In genomic region chr7:129591371-129592131, GRCm38 (mm10) we compare ENCODE assay signal across 8 mouse cellular contexts. TPM values are rescaled to one million over a fixed set of nuclear protein-coding genes. Genes with fewer than 3 reads are reported as not detected.
DNase-seq lines count a peak whose midpoint lies in the region; ATAC-seq lines count a peak whose summit lies in the region.

TSS of gene Wdr11 (plus strand) at chr7:129591863.

- peak within 1 kb of the TSS; percentile 51 for H3K4me2 ChIP-seq in hindbrain, embryonic 11.5 days (replicated peaks; ENCODE audit: low read depth, low read length)

- ATAC-seq in hindbrain, embryonic 11.5 days (ENCODE audit: low FRiP score): peak; percentile 84

- peak within 1 kb of the TSS; percentile 82 for H3K9ac ChIP-seq in hindbrain, embryonic 11.5 days (ENCODE audit: low read depth, low read length)

- H3K27ac ChIP-seq in hindbrain, embryonic 11.5 days (ENCODE audit: low read depth, low read length): peak within 1 kb of the TSS; percentile 82

- no peaks in the 10 kb centered on the region for H3K4me1 ChIP-seq in hindbrain, embryonic 11.5 days (replicated peaks; ENCODE audit: control insufficient read depth, insufficient read depth, low read length)

- no peaks in the 10 kb centered on the region for H3K27me3 ChIP-seq in hindbrain, embryonic 11.5 days (ENCODE audit: control insufficient read depth, insufficient read depth, low read length)

- H3K9me3 ChIP-seq in hindbrain, embryonic 11.5 days (ENCODE audit: control insufficient read depth, low read length): no peaks in the 10 kb centered on the region

- no peaks in the 10 kb centered on the region for H3K36me3 ChIP-seq in hindbrain, embryonic 11.5 days (ENCODE audit: control insufficient read depth, insufficient read depth, low read length)

- H3K4me3 ChIP-seq in hindbrain, embryonic 11.5 days (ENCODE audit: low read depth, low read length): peak within 1 kb of the TSS; percentile 66

- WGBS in hindbrain, embryonic 11.5 days: 4% methylated on average over 37 of the region's 37 CpGs

- DNase-seq in Muller cell, postnatal 12 days (ENCODE audit: inconsistent ontology term): peak; percentile 82
- peak; percentile 85 for DNase-seq in cerebellum, adult 9-11 months
- peak; percentile 35 to 88 for DNase-seq in frontal cortex, adult 2 months (ENCODE audit: extremely low spot score in 1 of 2, low spot score in 1 of 2)
- peak; percentile 83 for DNase-seq in hindbrain, embryonic 11.5 days (ENCODE audit: low spot score)
- DNase-seq in layer of hippocampus, postnatal 10 days (ENCODE audit: low spot score in 2 of 2): peak; percentile 82 to 86
- peak; percentile 88 for DNase-seq in lung, postnatal 10 days
- peak; percentile 80 for DNase-seq in ovary, postnatal 36 days (ENCODE audit: low spot score)
- peak; percentile 78 for DNase-seq in thymus, postnatal 25 days

RNA-seq across cellular contexts. Expression of gene Wdr11, which starts in this region (rescaled TPM):
- 35.8 and 37.3 TPM in 2 replicates for polyA plus RNA-seq in frontal cortex, adult 2 months (2012; rRNA removed)
- 34.0 and 35.6 TPM in 2 replicates for polyA plus RNA-seq in hindbrain, embryonic 11.5 days (2014; fragmentation: Nextera tagmentation; extraction: Ambion mirVana)
- 10 to 100 TPM; 45.3 to 48.5 TPM for total RNA-seq in layer of hippocampus, postnatal 10 days (2021)

Comparison
In these comparisons a context has a peak if more than half of its experiments do, and no peak if none do; other contexts are left out.
1. Peak in every context shown above with its lines: DNase-seq, ATAC-seq, H3K4me3 ChIP-seq and H3K27ac ChIP-seq.